Mouse (Mus musculus) liver, postnatal 0 days (tissue): ENCODE data around the gene D10Wsu102e. TPM values are rescaled to one million over a fixed set of nuclear protein-coding genes. Genes with fewer than 3 reads are reported as not detected.
A peak's percentile ranks its signal among the peaks of the same experiment; 100 is the strongest.

Experiments used
- ATAC-seq: fragments of 200-750 bp; cut with Nextera tagmentation; 2 replicates; pipeline ENCODE4 v1.8.0; 2017; ENCODE audit warnings: mild to moderate bottlenecking, moderate library complexity
- DNase-seq: peaks from one replicate; pipeline ENCODE4 v3.0.0-alpha.2; 2016
- H3K27ac ChIP-seq: fragments of 300-500 bp; sonication (generic); 2 replicates; pipeline ENCODE4 v1.5.1; 2014; ENCODE audit warnings: antibody characterized with exemption, moderate library complexity, mild to moderate bottlenecking, low read depth
- H3K27me3 ChIP-seq: fragments of 300-500 bp; sonication (generic); 2 replicates; pipeline ENCODE4 v1.6.1; 2014; ENCODE audit warnings: low read length, control low read depth, mixed read lengths; ENCODE audit not compliant: insufficient read depth
- H3K36me3 ChIP-seq: fragments of 300-500 bp; sonication (generic); replicated peaks from 2 replicates; pipeline ENCODE4 v1.6.1; 2014; ENCODE audit warnings: mild to moderate bottlenecking, control low read depth, low read length, moderate library complexity, mixed read lengths; ENCODE audit not compliant: insufficient read depth
- H3K4me1 ChIP-seq: fragments of 300-500 bp; sonication (generic); 2 replicates; pipeline ENCODE4 v1.6.1; 2014; ENCODE audit warnings: antibody characterized with exemption, mild to moderate bottlenecking, control low read depth; ENCODE audit not compliant: insufficient read depth
- H3K4me2 ChIP-seq: fragments of 300-500 bp; sonication (generic); 2 replicates; pipeline ENCODE4 v1.6.1; 2014; ENCODE audit warnings: low read depth, mild to moderate bottlenecking, low read length, moderate library complexity, mixed read lengths
- H3K4me3 ChIP-seq: fragments of 300-500 bp; sonication (generic); 2 replicates; pipeline ENCODE4 v1.5.1; 2014; ENCODE audit warnings: low read depth, low read length
- H3K9ac ChIP-seq: fragments of 300-500 bp; sonication (generic); replicated peaks from 2 replicates; pipeline ENCODE4 v1.6.1; 2014; ENCODE audit warnings: mild to moderate bottlenecking, moderate library complexity
- H3K9me3 ChIP-seq: fragments of 300-500 bp; sonication (generic); 2 replicates; pipeline ENCODE4 v1.6.1; 2016; ENCODE audit warnings: mild to moderate bottlenecking, control low read depth, low read length, mixed read lengths
- CTCF ChIP-seq: sonication (generic); IDR thresholded peaks from 2 replicates; pipeline ENCODE4 v1.5.1; 2016; ENCODE audit warnings: antibody characterized with exemption, low read depth
- EP300 ChIP-seq: IDR thresholded peaks from 2 replicates; pipeline ENCODE4 v1.6.1; 2016; ENCODE audit warnings: antibody characterized with exemption, low read depth, mild to moderate bottlenecking
- WGBS: fragments of 180-500 bp; shearing (Covaris S2); extraction: QIAGEN DNeasy Blood & Tissue Kit; methylation state at CpG from one replicate; pipeline ENCODE4 v1.1.7; 2014; ENCODE audit not compliant: insufficient replicate concordance; 5-methylcytosine and 5-hydroxymethylcytosine counted together
- polyA plus RNA-seq: library from polyadenylated mRNA; unstranded; fragments of >200 nt; fragmentation: Nextera tagmentation; extraction: Ambion mirVana; gene quantifications from 2 replicates; pipeline ENCODE4 v1.2.1, GENCODE M21; 2015

Gene D10Wsu102e
- polyA plus RNA-seq, 1 experiment from 2014 or later = 0.16 TPM

DNA sequence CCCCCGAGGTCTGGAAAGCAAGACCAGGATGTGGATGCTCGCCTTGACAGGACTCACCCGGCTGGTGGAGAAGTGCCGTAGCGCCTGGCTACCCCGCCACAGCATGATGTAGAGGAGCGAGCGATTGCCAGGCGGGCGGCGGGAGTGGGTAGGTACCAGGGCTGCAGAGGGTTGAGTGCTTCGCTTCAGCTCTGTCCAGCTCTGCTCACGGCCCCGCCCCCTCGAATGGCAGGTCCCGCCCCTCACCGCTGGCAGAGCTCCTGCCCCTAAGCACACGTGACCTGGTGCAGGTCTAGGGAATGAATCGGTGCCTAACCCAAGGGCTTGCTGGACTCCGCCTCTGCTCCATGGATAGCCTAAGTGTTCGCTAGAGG is 173.9 kb downstream of the D10Wsu102e start, which contains the start of gene Aldh1l2:
Aldh1l2 (minus strand) TSS at position 231 of the 374 bp plus-strand sequence.
- H3K36me3 ChIP-seq = no peaks in the 10 kb centered on the region
- ATAC-seq = peak; percentile 96
- H3K9ac ChIP-seq = peak within 1 kb of the TSS; percentile 34
- WGBS = under 1% methylated on average over 21 of the region's 21 CpGs
- peak; percentile 79 for DNase-seq
- TF ChIP-seq CTCF = no peak
- TF ChIP-seq EP300 = no peak
- H3K27ac ChIP-seq = no peak within 1 kb of the TSS
- H3K9me3 ChIP-seq = no peaks in the 10 kb centered on the region
- peaks cover 8% of the 10 kb centered on the region for H3K4me1 ChIP-seq
- peak within 1 kb of the TSS; percentile 80 for H3K4me2 ChIP-seq
- H3K27me3 ChIP-seq = peaks cover 18% of the 10 kb centered on the region
- peak within 1 kb of the TSS; percentile 40 for H3K4me3 ChIP-seq

DNA sequence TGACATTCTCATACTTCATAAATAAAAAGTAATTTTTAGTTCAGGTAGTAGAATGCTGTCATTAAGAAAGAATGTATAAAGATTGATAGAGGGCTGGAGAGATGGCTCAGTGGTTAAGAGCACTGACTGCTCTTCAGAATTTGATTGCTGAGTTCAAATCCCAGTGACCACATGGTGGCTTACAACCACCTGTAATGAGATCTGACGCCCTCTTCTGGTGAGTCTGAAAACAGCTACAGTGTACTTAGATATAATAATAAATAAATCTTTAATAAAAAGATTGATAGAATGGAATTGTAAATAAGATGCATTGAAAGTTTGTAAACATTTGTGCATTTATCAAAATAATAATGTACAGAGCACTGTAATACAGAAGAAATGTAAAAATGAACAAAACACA is 176.4 kb downstream of the D10Wsu102e start:
- no peak for ATAC-seq
- H3K27ac ChIP-seq = no peak overlapping the region
- H3K27me3 ChIP-seq = peaks cover 18% of the 10 kb centered on the region
- H3K4me3 ChIP-seq = no peak overlapping the region
- no peak overlapping the region for H3K4me2 ChIP-seq
- 12% methylated on average over 1 of the region's 1 CpGs for WGBS
- TF ChIP-seq EP300 (no peak), CTCF (0 out of 2 replicates have a peak, but pooled peaks have one; percentile 21)
- H3K36me3 ChIP-seq = no peaks in the 10 kb centered on the region
- no peak for DNase-seq
- H3K4me1 ChIP-seq = peaks cover 8% of the 10 kb centered on the region
- H3K9ac ChIP-seq = no peak overlapping the region
- H3K9me3 ChIP-seq = no peaks in the 10 kb centered on the region

Other genes starting within 250 kb of the D10Wsu102e start
- gene Slc41a2, start 22.3 kb upstream of the D10Wsu102e start, polyA plus RNA-seq = 0.20 and 0.76 TPM in 2 replicates
- 0.06 and 0.07 TPM in 2 replicates for gene Aldh1l2, start 173.9 kb downstream of the D10Wsu102e start, polyA plus RNA-seq
- gene Washc4, start 183.5 kb downstream of the D10Wsu102e start, polyA plus RNA-seq = 6.5 and 9.2 TPM in 2 replicates